Mouse (Mus musculus) MEL (cell line): Measurements from ENCODE around the gene Rsbn1l. TPM values are rescaled to one million over a fixed set of nuclear protein-coding genes. Genes with fewer than 3 reads are reported as not detected.
A peak's percentile ranks its signal among the peaks of the same experiment; 100 is the strongest.

Experiments used
- DNase-seq: peaks from one replicate; pipeline ENCODE4 v3.0.0; 2011; ENCODE audit warnings: low read depth, low spot score
- H3K27ac ChIP-seq: 2 replicates; pipeline ENCODE4 v1.5.1; 2012; ENCODE audit warnings: low read depth, mild to moderate bottlenecking, control low read depth, low read length, moderate library complexity; ENCODE audit not compliant: control insufficient read depth
- H3K27me3 ChIP-seq, 2 experiments: fragments of 150-350 bp in 1 of 2; sonication (generic) in 1 of 2; 2 replicates each; pipeline ENCODE4 v1.6.1; 2012; ENCODE audit warnings: low read length in 2 of 2, mild to moderate bottlenecking in 2 of 2, improper control_type of control experiment in 1 of 2, moderate library complexity in 1 of 2; ENCODE audit not compliant: insufficient read depth in 2 of 2, control insufficient read depth in 1 of 2
- H3K36me3 ChIP-seq, 2 experiments: 2 replicates each; pipeline ENCODE4 v1.6.1; 2012 to 2014; ENCODE audit warnings: low read length in 2 of 2, improper control_type of control experiment in 1 of 2, inconsistent platforms in 1 of 2, mild to moderate bottlenecking in 1 of 2; ENCODE audit not compliant: insufficient read depth in 2 of 2, control insufficient read depth in 1 of 2
- H3K4me1 ChIP-seq, 2 experiments: fragments of 150-350 bp in 1 of 2; sonication (generic) in 1 of 2; 2 replicates each; pipeline ENCODE4 v1.6.1; 2012; ENCODE audit warnings: low read length in 2 of 2, improper control_type of control experiment in 1 of 2, mild to moderate bottlenecking in 1 of 2; ENCODE audit not compliant: insufficient read depth in 2 of 2, control insufficient read depth in 1 of 2
- H3K4me3 ChIP-seq, 2 experiments: fragments of 150-350 bp in 1 of 2; sonication (generic) in 1 of 2; 2 replicates each; pipeline ENCODE4 v1.5.1; 2012; ENCODE audit warnings: low read depth in 2 of 2, low read length in 2 of 2, mild to moderate bottlenecking in 2 of 2, moderate library complexity in 2 of 2, control low read depth in 1 of 2, improper control_type of control experiment in 1 of 2; ENCODE audit not compliant: control insufficient read depth in 1 of 2, insufficient read depth in 1 of 2
- H3K79me2 ChIP-seq: 2 replicates; pipeline ENCODE4 v1.6.1; 2012; ENCODE audit warnings: mild to moderate bottlenecking, low read length, moderate library complexity; ENCODE audit not compliant: control insufficient read depth, poor library complexity, insufficient read depth
- H3K9ac ChIP-seq: 2 replicates; pipeline ENCODE4 v1.6.1; 2012; ENCODE audit warnings: low read depth, mild to moderate bottlenecking, control low read depth, low read length, moderate library complexity; ENCODE audit not compliant: control insufficient read depth, poor library complexity, severe bottlenecking
- H3K9me3 ChIP-seq: fragments of 150-350 bp; sonication (generic); replicated peaks from 2 replicates; pipeline ENCODE4 v1.6.1; 2012; ENCODE audit warnings: mild to moderate bottlenecking, low read length, improper control_type of control experiment, moderate library complexity; ENCODE audit not compliant: insufficient read depth
- BHLHE40 ChIP-seq: IDR thresholded peaks from 2 replicates; pipeline ENCODE4 v1.6.1; 2012; ENCODE audit warnings: low read depth, mild to moderate bottlenecking, inconsistent platforms, low read length, improper control_type of control experiment, borderline replicate concordance
- E2F4 ChIP-seq: IDR thresholded peaks from 2 replicates; pipeline ENCODE4 v1.6.1; 2011; ENCODE audit warnings: low read depth, low read length, improper control_type of control experiment, borderline replicate concordance
- EP300 ChIP-seq, 2 experiments: IDR thresholded peaks; 2 replicates each; pipeline ENCODE4 v1.6.1; 2011; ENCODE audit warnings: improper control_type of control experiment in 2 of 2, low read length in 2 of 2, low read depth in 1 of 2, mild to moderate bottlenecking in 1 of 2
- ETS1 ChIP-seq: IDR thresholded peaks from 2 replicates; pipeline ENCODE4 v1.6.1; 2012; ENCODE audit warnings: low read depth, mild to moderate bottlenecking, inconsistent platforms, low read length, improper control_type of control experiment, moderate library complexity
- GATA1 ChIP-seq: IDR thresholded peaks from 2 replicates; pipeline ENCODE4 v1.6.1; 2011; ENCODE audit warnings: low read depth, low read length, improper control_type of control experiment
- JUND ChIP-seq: IDR thresholded peaks from 2 replicates; pipeline ENCODE4 v1.6.1; 2011; ENCODE audit warnings: low read depth, mild to moderate bottlenecking, improper control_type of control experiment, low read length
- MAFK ChIP-seq: IDR thresholded peaks from 2 replicates; pipeline ENCODE4 v1.6.1; 2011; ENCODE audit warnings: low read depth, mild to moderate bottlenecking, low read length, improper control_type of control experiment, borderline replicate concordance
- MAX ChIP-seq: IDR thresholded peaks from 2 replicates; pipeline ENCODE4 v1.6.1; 2011; ENCODE audit warnings: low read length, improper control_type of control experiment
- MXI1 ChIP-seq: IDR thresholded peaks from 2 replicates; pipeline ENCODE4 v1.6.1; 2011; ENCODE audit warnings: mild to moderate bottlenecking, low read depth, low read length, improper control_type of control experiment
- MYC ChIP-seq: IDR thresholded peaks from 2 replicates; pipeline ENCODE4 v1.6.1; 2011; ENCODE audit warnings: low read depth, mild to moderate bottlenecking, low read length, improper control_type of control experiment, moderate library complexity
- NRF1 ChIP-seq: IDR thresholded peaks from 2 replicates; pipeline ENCODE4 v1.6.1; 2014; ENCODE audit warnings: low read depth, mild to moderate bottlenecking, inconsistent platforms, low read length, improper control_type of control experiment, moderate library complexity; ENCODE audit not compliant: poor library complexity, insufficient read depth, severe bottlenecking
- POLR2AphosphoS5 ChIP-seq: IDR thresholded peaks from 2 replicates; pipeline ENCODE4 v1.6.1; 2012; ENCODE audit warnings: low read depth, borderline replicate concordance, mild to moderate bottlenecking, inconsistent platforms, low read length, moderate library complexity, mixed read lengths
- RAD21 ChIP-seq: IDR thresholded peaks from 2 replicates; pipeline ENCODE4 v1.6.1; 2011; ENCODE audit warnings: mild to moderate bottlenecking, low read depth, low read length, improper control_type of control experiment
- RCOR1 ChIP-seq: IDR thresholded peaks from 2 replicates; pipeline ENCODE4 v1.6.1; 2012; ENCODE audit warnings: low read depth, mild to moderate bottlenecking, inconsistent platforms, low read length, improper control_type of control experiment
- SIN3A ChIP-seq: IDR thresholded peaks from 2 replicates; pipeline ENCODE4 v1.6.1; 2012; ENCODE audit warnings: low read length, improper control_type of control experiment, inconsistent platforms
- SMC3 ChIP-seq: IDR thresholded peaks from 2 replicates; pipeline ENCODE4 v1.6.1; 2011; ENCODE audit warnings: low read depth, low read length, improper control_type of control experiment
- TAL1 ChIP-seq: IDR thresholded peaks from 2 replicates; pipeline ENCODE4 v1.6.1; 2012; ENCODE audit warnings: mild to moderate bottlenecking, inconsistent platforms, low read length, moderate library complexity, mixed read lengths
- TCF12 ChIP-seq: IDR thresholded peaks from 2 replicates; pipeline ENCODE4 v1.6.1; 2014; ENCODE audit warnings: low read depth, mild to moderate bottlenecking, inconsistent platforms, low read length, improper control_type of control experiment, moderate library complexity
- USF1 ChIP-seq: IDR thresholded peaks from 2 replicates; pipeline ENCODE4 v1.6.1; 2014; ENCODE audit warnings: low read depth, mild to moderate bottlenecking, inconsistent platforms, low read length, improper control_type of control experiment, moderate library complexity
- ZKSCAN1 ChIP-seq: IDR thresholded peaks from 2 replicates; pipeline ENCODE4 v1.6.1; 2012; ENCODE audit warnings: low read depth, mild to moderate bottlenecking, inconsistent platforms, low read length, improper control_type of control experiment, moderate library complexity
- ZNF384 ChIP-seq: IDR thresholded peaks from 2 replicates; pipeline ENCODE4 v1.6.1; 2012; ENCODE audit warnings: low read depth, mild to moderate bottlenecking, inconsistent platforms, low read length, improper control_type of control experiment
- polyA plus RNA-seq, 2 experiments: library from polyadenylated mRNA; stranded (reverse) in 1 of 2; unstranded in 1 of 2; fragments of >175 nt in 1 of 2; fragments of >200 nt in 1 of 2; gene quantifications; 2 replicates each; pipeline versions ENCODE4 v1.2.1 to v1.2.4; 2012; ENCODE audit warnings: low replicate concordance in 2 of 2, low read depth in 1 of 2; ENCODE audit not compliant: insufficient read length in 2 of 2, insufficient read depth in 1 of 2, missing spikeins in 1 of 2
- total RNA-seq: library from RNA; depleted of rRNA; stranded (reverse); fragments of 300-350 nt; gene quantifications from 2 replicates; pipeline ENCODE4 v1.2.3, GENCODE M21; 2012

Rsbn1l gene
- total and polyA plus RNA-seq, 3 experiments: 5.0 to 78.2 (median 17.4) TPM

DNA sequence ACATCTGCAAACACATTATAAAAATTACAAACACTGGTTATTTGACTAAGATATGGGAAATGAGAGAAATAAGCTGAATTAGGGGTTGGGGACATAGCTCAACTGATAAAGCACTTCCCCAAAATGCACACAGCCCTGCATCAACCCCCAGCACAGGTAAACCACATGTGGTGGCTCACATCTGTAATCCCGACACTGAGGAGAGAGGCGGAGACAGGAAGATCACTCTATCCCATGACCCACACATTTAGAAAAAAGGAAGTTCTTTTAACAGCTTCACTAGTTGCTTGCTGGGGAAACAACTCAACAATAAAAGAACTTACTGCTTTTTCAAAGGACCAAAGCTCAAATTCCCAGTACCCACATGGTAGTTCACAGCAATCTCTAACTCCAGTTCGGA lies 23.6 kb downstream of the Rsbn1l start (continued):
- no peak for TF ChIP-seq POLR2AphosphoS5

DNA sequence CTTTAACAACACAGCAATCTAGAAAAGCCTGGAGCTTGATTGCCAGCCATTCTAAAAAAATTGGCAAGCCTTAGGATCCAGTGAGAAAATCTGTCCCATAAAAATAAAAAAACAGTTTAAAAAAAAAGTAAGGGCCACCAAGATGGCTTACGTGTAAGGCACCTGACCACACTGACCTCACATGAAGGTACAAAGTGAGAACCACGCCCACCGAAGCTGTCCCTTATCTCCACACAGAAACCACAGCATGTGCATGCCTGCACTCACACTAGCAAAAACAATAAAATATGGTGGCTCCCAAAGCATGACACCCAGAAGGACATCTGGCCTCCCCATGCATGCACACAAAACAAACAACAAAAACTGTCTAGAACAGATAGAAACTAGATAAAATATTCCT lies 24.9 kb downstream of the Rsbn1l start:
- Histone ChIP-seq H3K79me2 (peaks cover 35% of the 10 kb centered on the region), H3K4me3 (no peak overlapping the region), H3K27me3 (no peaks in the 10 kb centered on the region), H3K4me1 (peaks cover 33 to 47% of the 10 kb centered on the region in 2 experiments), H3K36me3 (peaks cover 10 to 61% of the 10 kb centered on the region in 2 experiments), H3K9me3 (no peaks in the 10 kb centered on the region), H3K27ac (peak overlapping the region; percentile 87), H3K9ac (no peak overlapping the region; the same call in 1 of the 2 replicates)
- DNase-seq: peak; percentile 72
- peak; percentile 68 to 84 for TF ChIP-seq EP300 (IDR thresholded peaks at IDR 0.05; ENCODE audit: low read depth in 1 of 2, low read length in 2 of 2)
- TF ChIP-seq ETS1: peak; percentile 94
- no peak for TF ChIP-seq SMC3
- TF ChIP-seq E2F4: no peak
- TF ChIP-seq SIN3A: peak; percentile 85
- peak; percentile 66 for TF ChIP-seq RCOR1
- TF ChIP-seq JUND: 0 out of 2 replicates have a peak, but pooled peaks have one; percentile 36
- no peak for TF ChIP-seq ZKSCAN1
- TF ChIP-seq MYC: peak; percentile 89
- peak; percentile 95 for TF ChIP-seq MXI1
- no peak for TF ChIP-seq RAD21
- peak; percentile 60 for TF ChIP-seq USF1
- TF ChIP-seq BHLHE40: peak; percentile 98
- TF ChIP-seq MAX: peak; percentile 89
- no peak for TF ChIP-seq NRF1
- peak; percentile 85 for TF ChIP-seq GATA1
- peak; percentile 72 for TF ChIP-seq TCF12
- peak; percentile 74 for TF ChIP-seq TAL1
- TF ChIP-seq ZNF384: peak; percentile 87
- no peak for TF ChIP-seq MAFK
